Mouse (Mus musculus) thymus, postnatal 25 days (tissue): ENCODE results near the gene Ccr10.
A peak's percentile ranks its signal among the peaks of the same experiment; 100 is the strongest.
"Not testable (repeated sequence)": the region's sequence is repeated elsewhere in the genome, so short reads cannot be mapped to it uniquely, and the experiment has no call there.

Experiments used
- DNase-seq: peaks from one replicate; pipeline ENCODE4 v3.0.0; 2022

Ccr10 gene

DNA sequence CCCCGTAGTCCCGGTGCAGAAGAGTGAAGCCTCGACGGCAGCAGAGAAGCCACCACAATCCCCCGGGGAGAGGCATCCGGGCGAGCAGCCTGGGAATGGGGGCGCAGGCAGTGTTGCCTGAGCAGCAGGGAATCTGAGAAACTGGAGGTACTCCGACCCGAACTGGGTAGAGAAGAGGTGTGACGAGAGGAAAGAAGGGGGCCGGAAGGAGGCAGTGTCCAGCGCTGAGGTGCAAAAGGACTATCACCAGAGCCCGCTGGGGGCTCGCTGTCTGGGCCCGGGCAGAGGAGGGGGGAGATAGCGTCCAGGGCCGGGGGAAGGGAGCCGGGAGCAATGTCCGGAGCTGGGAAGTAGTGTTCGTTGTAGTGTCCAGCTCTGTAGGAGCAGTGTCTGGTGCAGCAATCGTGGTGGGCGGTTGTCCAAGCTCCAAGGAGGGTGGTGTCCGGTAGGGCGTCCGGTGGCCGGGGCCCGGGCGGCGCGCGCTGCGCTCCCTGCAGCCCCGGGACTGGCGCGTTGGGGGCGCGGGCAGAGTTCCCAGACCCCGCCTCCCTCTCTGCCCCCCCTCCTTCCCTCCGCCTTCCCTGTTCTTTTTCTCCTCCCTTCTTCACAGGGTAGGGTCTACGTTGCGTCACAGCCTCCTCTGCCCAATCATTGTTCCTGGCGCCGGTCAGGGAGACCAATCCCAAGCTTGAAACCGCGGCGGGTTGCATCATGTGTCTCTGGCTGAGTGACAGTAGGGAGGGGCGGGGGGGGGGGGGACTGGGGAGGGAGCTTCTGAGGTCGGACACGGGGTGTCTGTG lies 4.2 kb downstream of the Ccr10 start, which contains the start of gene Plekhh3:
Plekhh3 (minus strand) TSS at position 541 of the 800 bp plus-strand sequence.
- peak; percentile 84 for DNase-seq

DNA sequence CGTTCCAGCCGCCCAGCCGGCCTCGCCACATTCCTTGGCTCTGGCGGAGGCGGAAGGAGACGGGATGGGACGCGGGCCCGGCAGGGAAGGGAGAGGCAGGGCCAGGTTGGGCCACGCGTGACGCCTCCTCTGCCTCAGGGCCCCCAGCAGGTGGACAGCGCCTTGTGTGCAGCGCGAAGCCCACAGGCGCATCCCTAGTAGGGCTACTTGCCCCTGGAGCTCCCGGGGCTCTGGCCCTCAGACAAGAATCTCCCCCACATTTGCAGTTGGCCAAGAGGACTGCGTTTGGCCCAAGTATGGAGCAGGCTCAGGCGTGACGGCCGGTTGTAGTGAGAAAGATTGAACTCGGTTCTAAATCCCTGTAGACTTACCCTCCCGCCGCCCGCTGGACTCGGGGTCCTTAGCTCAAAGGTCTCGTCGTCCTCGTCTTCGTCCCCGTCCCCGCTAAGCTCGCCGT lies 4.9 kb downstream of the Ccr10 start, which contains the start of gene Cntnap1:
Cntnap1 (plus strand) TSS at position 170 of the 457 bp plus-strand sequence.
- no peak for DNase-seq

DNA sequence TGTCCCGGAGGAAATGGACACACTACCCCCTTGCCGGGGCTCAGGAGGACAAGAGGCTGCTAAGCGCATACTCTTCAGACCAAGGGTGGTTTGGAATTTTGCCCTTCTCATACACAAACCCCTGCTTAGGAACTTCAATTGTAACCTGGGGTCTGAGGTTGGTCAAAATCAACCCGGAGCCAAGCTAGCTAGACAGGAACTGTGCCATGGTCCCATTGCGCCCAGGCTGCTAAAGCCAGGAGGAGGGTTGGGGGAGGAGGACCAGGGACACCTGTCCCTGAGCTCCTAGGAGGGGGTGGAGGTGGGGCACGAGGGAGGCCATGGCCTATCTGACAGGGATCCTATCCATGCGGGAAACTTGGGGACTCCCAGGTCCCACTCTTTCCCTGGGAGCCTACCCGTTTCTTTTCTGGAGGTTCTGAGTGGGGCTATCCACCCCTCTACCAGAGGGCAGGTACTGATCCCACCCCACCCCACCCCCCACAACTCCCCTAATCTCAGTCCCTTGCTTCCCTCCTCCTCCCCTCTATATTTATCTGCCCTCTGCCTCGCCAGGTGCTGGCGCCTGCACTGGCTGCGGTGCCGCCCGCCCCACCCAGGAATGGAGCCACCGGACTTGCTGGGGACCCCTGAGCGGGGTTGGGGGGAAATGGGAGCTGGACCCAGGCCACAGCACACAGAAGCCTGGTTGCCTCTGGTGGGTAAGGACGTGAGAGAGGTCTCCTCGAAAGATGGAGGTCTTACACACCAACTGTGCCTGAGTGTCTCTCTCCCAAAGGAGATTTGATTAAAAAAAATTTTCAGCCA lies 5.7 kb downstream of the Ccr10 start:
- no peak for DNase-seq

- DNase-seq = no peak
Observed at GRCm38 (mm10) chr11:101168301-101168980, 6.8 kb downstream of the Ccr10 start.

DNA sequence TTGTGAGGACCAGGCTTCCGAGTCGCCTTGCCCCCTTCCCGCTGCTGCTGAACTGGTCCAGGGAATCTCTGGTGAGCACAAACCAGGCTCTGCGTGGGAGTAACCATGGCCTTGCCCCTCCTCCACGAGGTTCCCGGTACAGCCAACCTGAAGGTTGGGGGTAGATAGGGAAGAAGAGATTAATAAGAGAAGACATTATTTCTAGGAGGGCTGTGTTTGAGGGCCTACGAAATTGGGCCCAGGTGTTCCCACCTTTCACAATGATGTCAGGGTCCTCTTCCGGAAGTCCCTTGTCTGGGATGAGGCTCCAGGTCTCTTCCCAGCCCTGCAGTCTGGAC lies 7.3 kb downstream of the Ccr10 start:
- no peak for DNase-seq

- no peak for DNase-seq
Observed at GRCm38 (mm10) chr11:101167211-101167962, 7.9 kb downstream of the Ccr10 start.

GRCm38 (mm10) chr11:101166357-101166756 lies 8.9 kb downstream of the Ccr10 start:
- DNase-seq = no peak

DNA sequence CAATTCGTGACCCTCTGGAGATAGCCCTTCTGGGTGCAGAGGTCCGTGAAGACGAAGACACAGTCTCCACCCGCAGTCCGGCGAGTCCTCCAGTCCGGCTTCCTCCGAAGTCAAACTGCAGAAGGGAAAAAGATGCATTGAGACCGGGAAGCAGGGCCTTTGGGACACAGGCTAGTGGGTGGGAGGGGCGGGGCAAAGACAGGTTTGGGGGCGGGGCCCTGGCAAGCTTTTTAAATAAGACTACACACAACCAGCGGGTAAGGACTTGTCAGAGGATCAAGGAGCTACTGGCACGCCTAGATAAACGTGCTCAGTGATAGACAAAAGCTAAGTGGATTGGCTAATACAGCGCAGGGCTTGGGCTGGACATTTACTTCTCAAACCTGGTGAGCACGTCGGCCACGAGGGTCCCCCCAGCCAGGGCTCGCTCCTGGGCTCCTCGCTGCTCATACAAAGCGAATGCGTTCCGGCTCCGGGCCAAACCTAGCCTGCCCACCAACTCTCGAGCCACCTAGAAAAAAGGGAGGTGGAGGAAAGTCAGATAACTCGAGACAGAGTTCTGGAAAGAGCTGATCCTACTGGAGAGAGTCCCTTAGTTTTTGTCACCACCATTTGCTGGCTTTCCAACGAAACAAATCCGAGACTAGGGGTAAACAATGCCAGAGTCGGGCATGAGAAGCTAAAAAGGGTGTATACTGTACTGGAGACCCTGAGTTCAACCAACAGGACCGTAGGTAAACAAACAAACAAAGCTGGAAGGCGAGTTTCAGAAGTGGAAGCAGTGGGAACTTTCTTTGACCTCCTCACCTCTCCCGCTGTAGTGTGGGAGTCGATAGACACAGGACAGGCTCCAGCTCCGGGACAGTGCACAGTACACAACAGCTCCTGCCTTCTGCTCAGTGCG lies 10.3 kb downstream of the Ccr10 start:
- DNase-seq = no peak

GRCm38 (mm10) chr11:101164351-101164665 lies 10.9 kb downstream of the Ccr10 start:
- no peak for DNase-seq

- DNase-seq = no peak
Observed at GRCm38 (mm10) chr11:101163476-101164350, 11.5 kb downstream of the Ccr10 start.

DNA sequence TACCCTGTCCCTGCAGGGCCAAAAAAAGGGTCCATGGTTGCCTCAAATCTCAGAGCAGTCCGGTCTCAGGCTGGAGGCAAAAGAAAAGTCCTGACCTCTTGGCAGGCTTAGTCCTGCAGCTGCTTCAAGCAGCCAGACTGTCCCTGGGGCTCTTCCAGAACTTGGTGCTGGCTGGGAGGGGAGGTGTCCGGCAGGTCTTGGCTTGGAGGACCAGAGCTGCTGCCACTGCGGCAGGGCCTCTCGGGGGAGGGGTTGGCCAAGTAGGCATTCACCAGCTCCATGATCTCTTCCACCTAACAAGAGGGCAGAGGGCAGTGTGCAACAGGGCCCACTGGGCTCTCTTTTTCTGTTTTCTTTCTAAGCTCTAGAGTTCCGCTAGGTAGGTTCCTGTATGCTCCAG lies 12.5 kb downstream of the Ccr10 start:
- DNase-seq = no peak

- DNase-seq = no peak
Observed at GRCm38 (mm10) chr11:101162301-101162700, 12.9 kb downstream of the Ccr10 start.

DNA sequence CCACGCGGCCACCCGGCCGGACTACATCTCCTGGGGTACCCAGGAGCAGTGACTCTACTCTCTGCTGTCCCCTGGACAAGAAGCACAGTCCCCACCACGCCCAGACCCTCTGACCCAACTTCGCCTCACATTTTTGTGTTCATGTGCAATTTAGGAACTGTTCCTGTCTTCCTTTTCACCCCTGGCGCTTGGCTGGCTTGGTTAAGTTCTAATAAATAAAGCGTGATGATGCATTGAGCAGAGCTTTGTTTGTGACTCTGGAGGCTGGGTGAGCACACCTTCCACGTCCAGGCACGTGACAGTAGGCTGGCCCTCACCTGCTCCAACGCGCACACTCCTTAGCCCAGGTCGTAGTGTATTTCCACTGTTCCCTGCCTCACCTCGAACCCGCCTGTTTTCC lies 13.7 kb downstream of the Ccr10 start:
- no peak for DNase-seq

DNA sequence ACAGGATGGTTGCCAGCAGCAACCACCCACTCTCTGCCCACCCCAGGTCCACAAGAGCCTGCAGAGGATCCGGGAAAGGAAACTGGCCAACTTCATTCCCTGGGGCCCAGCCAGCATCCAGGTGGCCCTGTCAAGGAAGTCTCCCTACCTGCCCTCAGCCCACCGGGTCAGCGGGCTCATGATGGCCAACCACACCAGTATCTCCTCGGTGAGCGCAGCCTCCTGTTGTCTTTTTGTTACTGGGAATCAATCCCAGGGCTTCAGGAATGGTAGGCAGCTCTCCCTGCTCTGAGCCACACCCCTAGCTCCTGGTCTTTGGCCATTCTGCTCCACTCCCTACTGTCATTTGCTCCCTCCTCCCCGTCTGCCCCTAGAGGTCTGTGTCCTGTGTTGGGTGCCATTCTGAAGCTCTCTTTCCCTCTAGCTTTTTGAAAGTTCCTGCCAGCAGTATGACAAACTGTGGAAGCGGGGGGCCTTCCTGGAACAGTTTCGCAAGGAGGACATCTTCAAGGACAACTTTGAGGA lies 14.2 kb downstream of the Ccr10 start:
- DNase-seq = not testable (repeated sequence)

DNA sequence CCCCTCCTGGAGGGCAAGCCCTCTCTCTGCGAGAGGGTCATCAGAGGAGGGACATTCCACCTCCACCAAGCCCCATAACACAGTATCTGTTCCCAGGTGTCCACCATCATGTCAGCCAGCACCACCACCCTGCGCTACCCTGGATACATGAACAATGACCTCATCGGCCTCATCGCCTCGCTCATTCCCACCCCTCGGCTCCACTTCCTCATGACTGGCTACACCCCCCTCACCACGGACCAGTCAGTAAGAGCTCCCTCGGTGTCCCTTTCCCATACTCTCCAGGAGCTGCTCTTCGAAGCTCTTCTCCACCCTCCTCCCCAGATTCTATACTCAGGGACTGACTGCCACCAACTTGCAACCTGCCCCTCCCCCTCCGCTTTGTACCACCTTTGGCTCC lies 15.1 kb downstream of the Ccr10 start:
- DNase-seq = not testable (repeated sequence)

- peak; percentile 67 for DNase-seq
Observed at GRCm38 (mm10) chr11:101155728-101156371, 19.4 kb downstream of the Ccr10 start, which contains the start of gene Tubg2. Gene Tubg2, plus strand, starts transcription at chr11:101155907.

GRCm38 (mm10) chr11:101155151-101155550 lies 20.1 kb downstream of the Ccr10 start:
- no peak for DNase-seq

GRCm38 (mm10) chr11:101154648-101155047 lies 20.6 kb downstream of the Ccr10 start:
- DNase-seq = no peak

DNA sequence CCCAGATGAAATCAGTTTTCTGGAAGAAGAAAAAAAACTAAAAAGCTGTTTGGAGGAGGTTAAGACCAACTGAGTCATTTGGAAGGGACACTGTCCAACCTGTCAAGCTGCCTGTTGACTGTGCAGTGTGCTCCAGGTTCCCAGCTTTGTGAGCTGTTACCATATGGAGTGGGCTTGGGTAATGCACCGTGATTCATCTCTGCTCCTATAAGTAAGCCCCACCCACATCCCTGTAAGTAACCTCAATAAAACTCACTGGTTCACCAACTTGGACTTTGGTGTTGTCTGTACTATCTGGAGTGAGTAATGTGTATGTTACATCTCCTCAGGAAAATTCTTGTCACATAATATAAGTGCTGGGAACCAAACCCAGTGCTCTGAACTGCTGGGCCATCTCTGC lies 22.4 kb downstream of the Ccr10 start:
- DNase-seq = no peak

DNA sequence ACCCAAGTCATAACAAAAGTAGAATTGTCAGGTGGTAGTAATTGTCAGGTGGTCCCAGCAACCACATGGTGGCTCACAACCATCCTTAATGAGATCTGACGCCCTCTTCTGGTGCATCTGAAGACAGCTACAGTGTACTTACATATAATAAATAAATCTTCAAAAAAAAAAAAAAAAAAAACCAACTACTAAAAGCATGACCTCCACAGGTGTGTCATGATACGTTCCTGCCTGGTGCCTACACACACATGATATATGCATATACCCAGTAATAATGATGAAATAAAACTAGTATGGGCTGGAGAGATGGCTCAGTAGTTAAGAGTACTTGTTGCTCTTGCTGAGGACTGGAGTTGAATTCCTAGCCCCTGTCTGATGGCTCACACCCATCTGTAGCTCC lies 24.2 kb downstream of the Ccr10 start:
- DNase-seq = no peak
